Mouse (Mus musculus): ENCODE results near the gene Mctp1. TPM values are rescaled to one million over a fixed set of nuclear protein-coding genes. Genes with fewer than 3 reads are reported as not detected.
"Not testable (repeated sequence)": the region's sequence is repeated elsewhere in the genome, so short reads cannot be mapped to it uniquely, and the experiment has no call there.

The Mctp1 gene
- total RNA-seq, 2 experiments from 2014 or later, result 0.82 to 0.88 TPM

DNA sequence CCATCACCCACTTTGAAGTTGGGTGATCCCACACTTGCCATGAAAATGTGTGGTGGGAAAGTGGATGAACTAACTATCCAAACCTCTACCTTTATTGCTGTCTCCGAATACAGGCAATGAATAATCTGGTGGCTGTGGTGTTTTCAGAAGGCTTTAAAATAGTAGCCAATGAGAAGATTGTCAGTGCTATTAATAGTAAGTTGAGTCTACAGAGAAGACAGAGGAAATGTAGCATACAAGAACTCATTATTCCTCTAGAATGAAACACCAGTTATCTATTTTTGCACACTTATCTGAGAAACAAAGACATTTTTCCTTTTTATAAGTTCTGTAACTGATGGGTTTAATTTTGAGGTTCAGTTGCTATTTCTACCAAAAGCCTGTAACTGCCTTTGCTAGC lies 63.2 kb downstream of the Mctp1 start:
- DNase-seq, result no peak
- intact Hi-C loops (cut with DNase I; ENCODE audit: low total_unique reads), result no loop called here

DNA sequence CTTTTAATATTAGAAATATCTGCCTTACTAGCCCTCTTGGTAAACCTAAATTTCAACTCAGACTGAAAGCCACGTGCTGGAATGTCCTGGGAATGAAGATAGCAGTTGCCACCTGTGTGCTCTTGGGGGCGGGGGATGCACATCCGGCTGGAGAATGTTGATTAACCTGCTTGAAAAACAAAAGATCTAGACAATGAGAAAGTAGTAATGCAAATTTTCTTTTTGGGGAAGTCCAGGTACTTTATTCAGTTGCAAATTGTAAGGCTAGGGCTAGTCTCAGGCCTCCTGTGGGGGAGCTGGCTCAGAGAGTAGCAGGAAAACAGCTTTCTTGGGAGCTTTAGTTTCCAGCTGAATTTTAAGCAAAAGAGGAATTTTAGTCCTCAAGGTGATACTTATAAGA lies 67.2 kb downstream of the Mctp1 start:
- DNase-seq; intact Hi-C loops (cut with DNase I; ENCODE audit: low total_unique reads): not testable (repeated sequence)

- intact Hi-C loops (cut with DNase I; ENCODE audit: low total_unique reads), result no loop called here
- no peak for DNase-seq
These were observed 97.3 kb downstream of the Mctp1 start for GRCm38 (mm10) chr13:76481601-76482000.

- DNase-seq, result no peak
- intact Hi-C loops (cut with DNase I; ENCODE audit: low total_unique reads), result no loop called here
These were observed 98.7 kb downstream of the Mctp1 start for GRCm38 (mm10) chr13:76482998-76483397.

GRCm38 (mm10) chr13:76484086-76484709 lies 99.9 kb downstream of the Mctp1 start:
- DNase-seq, result no peak
- intact Hi-C loops (cut with DNase I; ENCODE audit: low total_unique reads), result no loop called here

- intact Hi-C loops (cut with DNase I; ENCODE audit: low total_unique reads), result no loop called here
- no peak for DNase-seq
These were observed 131.6 kb downstream of the Mctp1 start for GRCm38 (mm10) chr13:76515896-76516295.

DNA sequence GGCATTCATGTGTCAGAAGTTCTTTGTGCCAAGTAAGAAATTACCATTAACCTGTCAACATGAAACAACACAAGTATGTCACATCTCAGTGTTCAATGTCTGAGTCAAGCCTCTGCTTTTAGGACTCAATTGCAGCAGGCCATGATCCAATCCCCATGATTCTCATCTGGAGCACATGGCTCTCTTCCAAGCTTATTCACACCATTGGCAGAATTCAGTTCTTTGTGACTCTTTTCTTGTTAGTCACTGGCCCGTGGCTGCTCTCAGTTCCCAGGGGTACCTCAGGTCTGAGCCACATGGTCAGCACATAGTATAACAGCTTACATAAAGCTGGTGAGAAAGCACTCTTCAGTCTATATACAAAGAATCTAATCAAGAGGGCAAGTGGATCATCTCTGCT lies 138.8 kb downstream of the Mctp1 start:
- intact Hi-C loops (cut with DNase I; ENCODE audit: low total_unique reads), result no loop called here
- no peak for DNase-seq

DNA sequence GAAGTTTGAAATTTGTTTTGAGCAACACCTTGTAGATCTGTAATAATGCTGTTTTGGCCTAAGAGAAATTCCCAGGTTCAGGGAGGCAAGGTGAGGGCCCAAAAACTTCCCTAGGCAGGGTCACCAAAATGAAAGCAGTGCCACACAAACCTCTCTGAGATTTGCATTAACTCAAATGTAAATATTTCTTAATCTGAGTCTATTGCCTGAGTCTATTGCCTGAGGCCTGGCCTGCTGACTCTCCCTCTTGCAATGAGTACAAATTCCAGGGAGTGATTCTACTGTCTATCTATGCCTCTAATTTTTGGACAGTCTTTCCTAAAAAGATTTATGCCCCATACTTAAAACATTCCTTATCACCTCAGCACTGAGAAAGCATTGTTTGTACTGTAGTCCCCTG lies 143.0 kb downstream of the Mctp1 start:
- intact Hi-C loops (cut with DNase I; ENCODE audit: low total_unique reads), result no loop called here
- no peak for DNase-seq

DNA sequence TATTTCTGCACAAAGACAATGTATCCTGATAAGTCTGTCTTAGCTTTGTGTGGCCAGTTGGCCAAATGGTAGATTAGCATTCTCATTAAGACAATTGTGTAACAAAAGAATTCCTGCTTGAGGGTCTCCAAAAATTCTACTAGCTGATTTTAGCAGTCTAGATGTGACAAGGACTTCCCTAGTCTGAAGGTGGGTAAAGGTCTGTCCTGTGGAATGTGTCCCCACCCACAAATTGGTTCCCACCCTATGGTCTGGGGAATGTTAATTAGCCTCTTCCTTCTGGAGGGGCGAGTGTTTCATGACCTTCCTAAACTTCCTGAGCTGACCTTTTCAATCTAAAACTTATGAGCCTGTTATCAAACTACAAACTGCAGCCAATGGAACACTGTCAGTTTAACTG lies 143.4 kb downstream of the Mctp1 start:
- intact Hi-C loops (cut with DNase I; ENCODE audit: low total_unique reads), result no loop called here
- DNase-seq, result no peak

- intact Hi-C loops (cut with DNase I; ENCODE audit: low total_unique reads), result no loop called here
- no peak for DNase-seq
These were observed 145.6 kb downstream of the Mctp1 start for GRCm38 (mm10) chr13:76529915-76530314.

DNA sequence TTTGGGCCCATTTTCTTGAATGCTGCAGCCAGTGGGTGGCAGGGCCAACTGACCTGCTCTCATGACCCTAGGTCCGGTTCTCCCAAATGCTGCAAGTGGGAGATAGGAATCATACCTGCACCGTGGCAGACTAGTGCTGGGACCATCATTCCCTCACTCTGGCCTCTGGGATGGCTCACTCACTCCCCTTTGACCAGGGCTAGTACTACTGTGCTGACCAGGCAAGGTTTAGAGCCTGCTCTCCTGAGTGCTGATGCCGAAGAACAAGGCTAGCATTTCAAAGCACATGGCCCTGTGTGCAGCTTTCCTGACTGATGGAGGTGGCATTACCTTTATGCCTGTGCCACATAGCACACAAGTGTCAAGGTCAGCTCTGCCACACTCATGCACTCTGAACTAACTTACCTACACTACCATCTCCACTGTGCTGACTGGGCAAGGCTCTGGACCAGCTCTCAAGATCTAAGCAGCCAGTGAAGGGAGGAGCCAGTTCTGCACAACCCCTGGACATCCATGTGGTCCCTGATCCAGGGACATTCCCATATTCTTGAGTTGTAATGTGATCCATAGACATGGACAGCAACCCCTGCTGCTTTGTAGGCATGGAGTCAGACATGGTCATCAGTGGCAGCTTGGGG lies 146.7 kb downstream of the Mctp1 start:
- intact Hi-C loops (cut with DNase I; ENCODE audit: low total_unique reads), result no loop called here
- DNase-seq, result no peak

DNA sequence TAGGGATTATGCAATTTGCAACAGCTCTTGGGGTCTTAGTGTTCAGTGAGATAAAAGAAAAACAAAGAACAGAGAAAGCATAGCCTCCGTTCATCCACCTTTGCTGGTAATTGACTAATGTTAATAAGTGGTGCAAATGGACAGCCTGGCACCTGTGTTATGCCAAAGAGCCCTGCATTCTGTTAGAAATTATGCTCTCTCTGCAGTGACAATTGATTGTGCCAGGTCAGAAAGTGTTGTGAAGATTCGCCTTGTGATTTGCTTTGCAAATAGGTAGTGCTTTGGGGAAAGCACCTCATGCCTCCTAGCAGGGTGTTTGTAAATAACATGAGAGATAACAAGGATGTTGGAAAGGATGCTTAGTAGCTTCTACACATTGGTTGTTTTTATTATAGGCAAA lies 163.5 kb downstream of the Mctp1 start:
- DNase-seq, result no peak
- intact Hi-C loops (cut with DNase I; ENCODE audit: low total_unique reads), result no loop called here

- intact Hi-C loops (cut with DNase I; ENCODE audit: low total_unique reads), result no loop called here
These were observed 176.6 kb downstream of the Mctp1 start for GRCm38 (mm10) chr13:76560918-76561317.

GRCm38 (mm10) chr13:76561594-76561993 lies 177.3 kb downstream of the Mctp1 start:
- DNase-seq, result no peak
- intact Hi-C loops (cut with DNase I; ENCODE audit: low total_unique reads), result no loop called here

More at GRCm38 (mm10) chr13:76560918-76561317, 176.6 kb downstream of the Mctp1 start:
- DNase-seq, result no peak

- intact Hi-C loops (cut with DNase I; ENCODE audit: low total_unique reads), result no loop called here
- DNase-seq, result no peak
These were observed 179.7 kb downstream of the Mctp1 start for GRCm38 (mm10) chr13:76564061-76564460.

DNA sequence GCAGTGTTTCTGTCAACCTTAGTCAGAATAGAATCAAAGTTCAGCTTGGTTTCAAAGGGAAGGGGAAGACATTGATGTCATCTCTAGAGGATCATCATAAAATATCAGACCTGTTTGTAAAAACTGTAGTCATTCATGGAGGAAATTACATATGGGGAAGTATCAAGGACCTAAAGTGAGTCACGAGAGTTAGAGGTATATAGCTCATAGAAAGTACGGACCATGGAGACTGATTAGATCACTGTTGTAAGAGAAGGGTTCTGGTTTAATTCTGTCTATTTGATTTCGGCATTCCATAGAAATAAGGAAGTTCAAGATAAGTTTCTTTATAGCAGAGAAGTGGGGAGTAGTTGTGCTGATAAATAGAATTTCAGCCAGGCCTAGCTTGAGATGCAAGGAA lies 181.7 kb downstream of the Mctp1 start:
- intact Hi-C loops (cut with DNase I; ENCODE audit: low total_unique reads), result no loop called here

GRCm38 (mm10) chr13:76567448-76567847 lies 183.1 kb downstream of the Mctp1 start:
- intact Hi-C loops (cut with DNase I; ENCODE audit: low total_unique reads), result no loop called here
- no peak for DNase-seq

More for the DNA sequence above, 181.7 kb downstream of the Mctp1 start:
- no peak for DNase-seq

- no peak for DNase-seq
- intact Hi-C loops (cut with DNase I; ENCODE audit: low total_unique reads), result no loop called here
These were observed 184.4 kb downstream of the Mctp1 start for GRCm38 (mm10) chr13:76568569-76569211.

DNA sequence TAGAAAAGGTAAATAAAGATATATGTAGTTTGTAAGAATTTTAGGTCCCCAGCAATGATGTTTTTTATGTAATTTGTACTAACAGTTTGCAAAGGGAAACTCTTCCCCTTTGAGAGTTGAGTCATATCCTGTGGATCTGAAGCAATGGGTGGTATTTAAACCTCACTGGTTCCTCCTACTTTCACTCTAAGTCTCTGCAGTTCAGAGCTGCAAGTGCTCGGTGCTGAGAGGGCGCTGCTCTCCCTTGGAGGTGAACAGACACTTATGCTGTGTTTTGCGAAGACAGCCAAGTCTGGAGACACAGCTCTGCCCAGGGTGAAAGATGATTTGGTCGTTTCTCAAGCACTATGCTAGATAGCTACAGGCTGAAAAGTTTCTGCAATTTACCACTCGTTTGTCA lies 195.1 kb downstream of the Mctp1 start:
- DNase-seq, result no peak
- intact Hi-C loops (cut with DNase I; ENCODE audit: low total_unique reads), result no loop called here

GRCm38 (mm10) chr13:76585447-76585846 lies 201.1 kb downstream of the Mctp1 start:
- no peak for DNase-seq
- intact Hi-C loops (cut with DNase I; ENCODE audit: low total_unique reads), result no loop called here

- DNase-seq; intact Hi-C loops (cut with DNase I; ENCODE audit: low total_unique reads): not testable (repeated sequence)
These were observed 206.4 kb downstream of the Mctp1 start for GRCm38 (mm10) chr13:76590709-76591108.
